Mouse (Mus musculus) lung, embryonic 16.5 days (tissue): Measurements from ENCODE around the gene Notch1. TPM values are rescaled to one million over a fixed set of nuclear protein-coding genes. Genes with fewer than 3 reads are reported as not detected.

Source experiments
- ATAC-seq: fragments of 200-750 bp; cut with Nextera tagmentation; 2 replicates; pipeline ENCODE4 v1.8.0; 2017; ENCODE audit warnings: low read depth, mild to moderate bottlenecking, moderate library complexity
- H3K27ac ChIP-seq: fragments of 300-500 bp; sonication (generic); 2 replicates; pipeline ENCODE4 v1.5.1; 2014; ENCODE audit warnings: mild to moderate bottlenecking, control low read depth, low read length
- H3K27me3 ChIP-seq: fragments of 300-500 bp; sonication (generic); 2 replicates; pipeline ENCODE4 v1.6.1; 2014; ENCODE audit warnings: low read depth, low read length, mixed read lengths; ENCODE audit not compliant: control insufficient read depth, insufficient read depth
- H3K36me3 ChIP-seq: fragments of 300-500 bp; sonication (generic); 2 replicates; pipeline ENCODE4 v1.6.1; 2014; ENCODE audit warnings: low read length; ENCODE audit not compliant: control insufficient read depth, insufficient read depth
- H3K4me1 ChIP-seq: fragments of 300-500 bp; sonication (generic); replicated peaks from 2 replicates; pipeline ENCODE4 v1.6.1; 2014; ENCODE audit warnings: low read length, mixed read lengths; ENCODE audit not compliant: control insufficient read depth, insufficient read depth
- H3K4me2 ChIP-seq: fragments of 300-500 bp; sonication (generic); 2 replicates; pipeline ENCODE4 v1.6.1; 2014; ENCODE audit warnings: low read depth, low read length, control low read depth
- H3K4me3 ChIP-seq: fragments of 300-500 bp; sonication (generic); 2 replicates; pipeline ENCODE4 v1.5.1; 2014; ENCODE audit warnings: mild to moderate bottlenecking, low read length, control low read depth
- H3K9ac ChIP-seq: fragments of 300-500 bp; sonication (generic); 2 replicates; pipeline ENCODE4 v1.6.1; 2014; ENCODE audit warnings: low read length, control low read depth
- H3K9me3 ChIP-seq: fragments of 300-500 bp; sonication (generic); 2 replicates; pipeline ENCODE4 v1.6.1; 2016; ENCODE audit warnings: low read length; ENCODE audit not compliant: control insufficient read depth
- WGBS: fragments of 180-500 bp; shearing (Covaris S2); extraction: QIAGEN DNeasy Blood & Tissue Kit; methylation state at CpG from one replicate; pipeline ENCODE4 v1.1.7; 2014; 5-methylcytosine and 5-hydroxymethylcytosine counted together
- polyA plus RNA-seq: library from polyadenylated mRNA; unstranded; fragments of >200 nt; fragmentation: Nextera tagmentation; extraction: Ambion mirVana; gene quantifications from 2 replicates; pipeline ENCODE4 v1.2.1, GENCODE M21; 2015

Notch1 gene
- polyA plus RNA-seq, 1 experiment from 2014 or later = 20.5 TPM

- WGBS = 6% methylated on average over 3 of the region's 3 CpGs
- H3K27ac ChIP-seq = no peak overlapping the region
- peaks cover 22% of the 10 kb centered on the region for H3K36me3 ChIP-seq
- no peaks in the 10 kb centered on the region for H3K9me3 ChIP-seq
- peak overlapping the region; percentile 59 for H3K4me2 ChIP-seq
- H3K4me1 ChIP-seq = peaks cover 17% of the 10 kb centered on the region
- H3K27me3 ChIP-seq = no peaks in the 10 kb centered on the region
- peak overlapping the region; percentile 89 for H3K4me3 ChIP-seq
- peak overlapping the region; percentile 93 for H3K9ac ChIP-seq
- no peak for ATAC-seq
Measured at GRCm38 (mm10) chr2:26443876-26444275, 72.6 kb downstream of the Notch1 start.

- ATAC-seq = no peak
- Histone ChIP-seq H3K4me3 (no peak overlapping the region), H3K36me3 (peaks cover 22% of the 10 kb centered on the region), H3K9me3 (no peaks in the 10 kb centered on the region), H3K4me2 (no peak overlapping the region), H3K9ac (no peak overlapping the region), H3K4me1 (peaks cover 17% of the 10 kb centered on the region), H3K27ac (no peak overlapping the region), H3K27me3 (no peaks in the 10 kb centered on the region)
- 86% methylated on average over 1 of the region's 1 CpGs for WGBS
Measured at GRCm38 (mm10) chr2:26442843-26443242, 73.6 kb downstream of the Notch1 start.

GRCm38 (mm10) chr2:26441688-26442087 lies 74.8 kb downstream of the Notch1 start:
- H3K36me3 ChIP-seq = peaks cover 22% of the 10 kb centered on the region
- no peak overlapping the region for H3K4me2 ChIP-seq
- H3K27ac ChIP-seq = no peak overlapping the region
- no peak for ATAC-seq
- H3K4me1 ChIP-seq = peaks cover 13% of the 10 kb centered on the region
- H3K9me3 ChIP-seq = no peaks in the 10 kb centered on the region
- H3K9ac ChIP-seq = no peak overlapping the region
- H3K27me3 ChIP-seq = no peaks in the 10 kb centered on the region
- H3K4me3 ChIP-seq = no peak overlapping the region
- 60% methylated on average over 5 of the region's 5 CpGs for WGBS

- H3K9ac ChIP-seq = no peak overlapping the region
- peaks cover 22% of the 10 kb centered on the region for H3K36me3 ChIP-seq
- H3K27ac ChIP-seq = no peak overlapping the region
- peaks cover 8% of the 10 kb centered on the region for H3K4me1 ChIP-seq
- no peak for ATAC-seq
- no peak overlapping the region for H3K4me3 ChIP-seq
- no peaks in the 10 kb centered on the region for H3K9me3 ChIP-seq
- WGBS = 97% methylated on average over 4 of the region's 4 CpGs
- H3K27me3 ChIP-seq = no peaks in the 10 kb centered on the region
- H3K4me2 ChIP-seq = no peak overlapping the region
Measured at GRCm38 (mm10) chr2:26441261-26441660, 75.2 kb downstream of the Notch1 start.

GRCm38 (mm10) chr2:26439671-26440070 lies 76.8 kb downstream of the Notch1 start:
- ATAC-seq = no peak
- Histone ChIP-seq H3K4me3 (no peak overlapping the region), H3K9ac (no peak overlapping the region), H3K36me3 (peaks cover 35% of the 10 kb centered on the region), H3K27ac (no peak overlapping the region), H3K4me1 (peaks cover 8% of the 10 kb centered on the region), H3K9me3 (no peaks in the 10 kb centered on the region), H3K27me3 (no peaks in the 10 kb centered on the region), H3K4me2 (no peak overlapping the region)
- 90% methylated on average over 6 of the region's 6 CpGs for WGBS

- no peak for ATAC-seq
- H3K36me3 ChIP-seq = peaks cover 38% of the 10 kb centered on the region
Measured at GRCm38 (mm10) chr2:26438373-26438772, 78.1 kb downstream of the Notch1 start.

GRCm38 (mm10) chr2:26437221-26437620 lies 79.2 kb downstream of the Notch1 start:
- ATAC-seq = no peak
- Histone ChIP-seq H3K36me3 (peaks cover 41% of the 10 kb centered on the region), H3K9me3 (no peaks in the 10 kb centered on the region), H3K27ac (no peak overlapping the region), H3K4me3 (no peak overlapping the region), H3K9ac (no peak overlapping the region), H3K27me3 (no peaks in the 10 kb centered on the region), H3K4me1 (no peaks in the 10 kb centered on the region; the same call in 1 of the 2 replicates), H3K4me2 (no peak overlapping the region)
- WGBS = 63% methylated on average over 4 of the region's 4 CpGs

More at GRCm38 (mm10) chr2:26438373-26438772, 78.1 kb downstream of the Notch1 start:
- Histone ChIP-seq H3K4me1 (peaks cover 3% of the 10 kb centered on the region; the same call in 1 of the 2 replicates), H3K4me3 (no peak overlapping the region), H3K27me3 (no peaks in the 10 kb centered on the region), H3K4me2 (no peak overlapping the region), H3K9me3 (no peaks in the 10 kb centered on the region), H3K27ac (no peak overlapping the region), H3K9ac (no peak overlapping the region)
- 84% methylated on average over 7 of the region's 7 CpGs for WGBS

GRCm38 (mm10) chr2:26434791-26435572 lies 81.5 kb downstream of the Notch1 start:
- no peak overlapping the region for H3K4me3 ChIP-seq
- no peak overlapping the region for H3K27ac ChIP-seq
- H3K36me3 ChIP-seq = peaks cover 40% of the 10 kb centered on the region
- no peaks in the 10 kb centered on the region for H3K9me3 ChIP-seq
- no peaks in the 10 kb centered on the region for H3K4me1 ChIP-seq
- H3K9ac ChIP-seq = no peak overlapping the region
- H3K4me2 ChIP-seq = no peak overlapping the region
- no peak for ATAC-seq
- WGBS = 87% methylated on average over 7 of the region's 7 CpGs
- no peaks in the 10 kb centered on the region for H3K27me3 ChIP-seq

GRCm38 (mm10) chr2:26429851-26430250 lies 86.6 kb downstream of the Notch1 start:
- Histone ChIP-seq H3K9ac (no peak overlapping the region), H3K4me2 (no peak overlapping the region), H3K27ac (no peak overlapping the region), H3K27me3 (no peaks in the 10 kb centered on the region), H3K4me1 (no peaks in the 10 kb centered on the region), H3K9me3 (no peaks in the 10 kb centered on the region), H3K4me3 (no peak overlapping the region), H3K36me3 (peaks cover 62% of the 10 kb centered on the region)
- 95% methylated on average over 5 of the region's 5 CpGs for WGBS
- ATAC-seq = no peak
